Mouse (Mus musculus) liver, adult 2 months (tissue): Measurements from ENCODE around the gene Mettl14.

ENCODE experiments used
- CTCF ChIP-seq: fragments of 200-500 bp; IDR thresholded peaks from 2 replicates; pipeline ENCODE4 v1.5.1; 2011; ENCODE audit warnings: low read depth, low read length, control low read depth
- POLR2A ChIP-seq: fragments of 200-500 bp; IDR thresholded peaks from 2 replicates; pipeline ENCODE4 v1.6.1; 2011; ENCODE audit warnings: low read length, control low read depth; ENCODE audit not compliant: insufficient read depth; ENCODE audit errors: extremely low read depth

DNA sequence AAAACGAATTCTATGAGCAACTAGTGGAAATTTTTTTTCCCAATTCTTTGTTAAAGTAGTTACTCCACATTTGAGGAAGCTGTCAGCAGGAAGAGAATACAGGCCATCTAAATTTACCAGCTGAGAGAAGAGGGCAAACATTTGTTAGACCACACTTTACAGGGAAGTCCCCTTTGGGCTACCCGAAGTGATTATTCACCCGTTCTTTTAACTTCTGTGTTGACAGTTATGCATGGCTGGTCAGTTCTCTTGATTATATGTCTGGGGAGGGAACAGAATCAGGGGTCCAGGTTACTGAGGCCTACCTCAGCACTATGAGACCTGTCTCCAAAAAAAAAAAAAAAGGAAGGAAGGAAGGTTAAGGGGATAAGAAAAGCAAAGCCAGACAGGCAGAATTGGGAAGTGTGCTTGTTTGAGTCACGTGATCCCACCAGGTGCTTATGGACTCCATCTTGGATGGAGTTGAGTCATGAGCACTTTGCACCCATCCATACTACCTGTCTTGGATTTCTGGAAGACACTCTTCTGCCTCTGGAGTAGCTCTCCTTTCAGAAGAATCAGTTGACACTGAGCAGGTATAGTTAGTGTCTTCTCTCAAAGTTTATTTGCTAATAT lies 29.4 kb downstream of the Mettl14 start:
- TF ChIP-seq CTCF (no peak), POLR2A (no peak)
